Mouse (Mus musculus) olfactory bulb, adult 2 months (tissue): ENCODE data around the gene Frmd4a.

Experiments
- CTCF ChIP-seq: fragments of 200-500 bp; IDR thresholded peaks from 2 replicates; pipeline ENCODE4 v1.5.1; 2012; ENCODE audit warnings: low read depth, mild to moderate bottlenecking, low read length, moderate library complexity; ENCODE audit not compliant: insufficient read depth
- POLR2A ChIP-seq: fragments of 200-500 bp; IDR thresholded peaks from 2 replicates; pipeline ENCODE4 v1.6.1; 2012; ENCODE audit warnings: mild to moderate bottlenecking, low read depth, low read length, moderate library complexity; ENCODE audit not compliant: insufficient read depth

DNA sequence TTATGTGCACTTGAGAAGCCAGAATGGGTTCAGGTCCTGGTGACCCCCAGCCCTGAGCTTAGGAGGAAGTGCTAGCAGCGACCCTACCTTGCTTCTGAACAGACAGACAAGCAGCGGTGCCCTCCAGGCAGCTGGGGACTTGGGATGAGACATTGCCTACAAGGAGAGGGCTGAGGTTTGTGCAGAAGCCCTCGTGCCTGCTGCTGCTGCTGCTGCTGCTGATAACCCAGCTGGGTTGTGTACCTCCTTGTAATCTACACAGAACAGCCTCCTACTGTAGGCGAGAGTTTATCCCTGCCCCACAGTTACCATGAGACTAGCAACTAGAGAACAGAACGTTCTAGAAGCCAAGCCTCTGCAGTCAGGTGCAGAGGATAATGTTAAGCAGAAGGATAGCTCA lies 543.7 kb downstream of the Frmd4a start:
- TF ChIP-seq CTCF (no peak), POLR2A (no peak)
